Mouse (Mus musculus): Measurements from ENCODE around the gene Bcorl1. TPM values are rescaled to one million over a fixed set of nuclear protein-coding genes. Genes with fewer than 3 reads are reported as not detected.
"Not testable (repeated sequence)": the region's sequence is repeated elsewhere in the genome, so short reads cannot be mapped to it uniquely, and the experiment has no call there.

Bcorl1 gene
- polyA plus RNA-seq, 1 experiment, result 3.7 TPM

DNA sequence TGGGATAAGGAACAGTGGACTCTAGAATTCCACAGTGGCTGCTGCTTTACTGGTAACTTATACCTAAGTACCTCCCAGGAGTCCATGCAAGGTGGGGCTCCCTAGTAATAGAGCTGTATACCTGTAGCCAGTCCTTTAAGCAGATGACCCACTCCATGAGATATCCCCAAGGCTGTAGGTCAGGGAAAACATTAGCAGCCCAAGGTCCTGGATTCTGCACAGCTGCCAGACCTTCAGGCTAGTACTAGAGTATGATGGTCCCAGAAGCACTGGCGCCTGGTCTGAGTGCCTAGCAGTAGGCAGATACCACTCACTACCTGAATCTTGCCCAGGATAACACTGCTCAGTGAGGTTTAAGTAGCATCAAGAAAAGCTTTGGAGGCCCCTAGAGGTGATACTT, 93.1 kb downstream of the Bcorl1 start:
- Histone ChIP-seq H3K36me3 (ENCODE audit: control insufficient read depth, insufficient read depth) (no peaks in the 10 kb centered on the region), H3K4me3 (ENCODE audit: insufficient read depth, poor library complexity, severe bottlenecking) (no peak overlapping the region), H3K79me2 (ENCODE audit: control insufficient read depth, insufficient read depth) (peaks cover 95% of the 10 kb centered on the region), H3ac (ENCODE audit: control insufficient read depth, insufficient read length, low read depth) (no peak overlapping the region), H3K27me3 (ENCODE audit: control insufficient read depth, insufficient read depth, insufficient read length) (no peaks in the 10 kb centered on the region), H3K79me3 (ENCODE audit: low read depth) (peaks cover 43% of the 10 kb centered on the region)
- TF ChIP-seq FOSL1 (IDR thresholded peaks at IDR 0.05; ENCODE audit: insufficient read depth, low read length, poor library complexity, severe bottlenecking) (no peak), MAX (IDR thresholded peaks at IDR 0.05) (no peak), MYOG (IDR thresholded peaks at IDR 0.05; ENCODE audit: control insufficient read depth, extremely low read depth, insufficient read length) (no peak), CTCF (IDR thresholded peaks at IDR 0.05; ENCODE audit: control insufficient read depth, insufficient read depth, insufficient read length) (no peak), USF1 (IDR thresholded peaks at IDR 0.05; ENCODE audit: low read depth) (no peak), MYOD1 (IDR thresholded peaks at IDR 0.05; ENCODE audit: control insufficient read depth, insufficient read length, low read depth) (no peak), CEBPB (IDR thresholded peaks at IDR 0.05; ENCODE audit: low read depth) (no peak)

- Histone ChIP-seq H3ac (ENCODE audit: control insufficient read depth, insufficient read length, low read depth) (no peak overlapping the region), H3K36me3 (ENCODE audit: control insufficient read depth, insufficient read depth) (no peaks in the 10 kb centered on the region), H3K79me2 (ENCODE audit: control insufficient read depth, insufficient read depth) (peaks cover 95% of the 10 kb centered on the region), H3K4me3 (ENCODE audit: insufficient read depth, poor library complexity, severe bottlenecking) (no peak overlapping the region), H3K27me3 (ENCODE audit: control insufficient read depth, insufficient read depth, insufficient read length) (no peaks in the 10 kb centered on the region), H3K79me3 (ENCODE audit: low read depth) (peaks cover 50% of the 10 kb centered on the region)
- TF ChIP-seq MYOG (IDR thresholded peaks at IDR 0.05; ENCODE audit: control insufficient read depth, extremely low read depth, insufficient read length) (no peak), MAX (IDR thresholded peaks at IDR 0.05) (no peak), FOSL1 (IDR thresholded peaks at IDR 0.05; ENCODE audit: insufficient read depth, low read length, poor library complexity, severe bottlenecking) (no peak), USF1 (IDR thresholded peaks at IDR 0.05; ENCODE audit: low read depth) (no peak), CEBPB (IDR thresholded peaks at IDR 0.05; ENCODE audit: low read depth) (no peak), CTCF (IDR thresholded peaks at IDR 0.05; ENCODE audit: control insufficient read depth, insufficient read depth, insufficient read length) (no peak), MYOD1 (IDR thresholded peaks at IDR 0.05; ENCODE audit: control insufficient read depth, insufficient read length, low read depth) (no peak)
These were observed 94.3 kb downstream of the Bcorl1 start for GRCm38 (mm10) chrX:48435477-48435900.

DNA sequence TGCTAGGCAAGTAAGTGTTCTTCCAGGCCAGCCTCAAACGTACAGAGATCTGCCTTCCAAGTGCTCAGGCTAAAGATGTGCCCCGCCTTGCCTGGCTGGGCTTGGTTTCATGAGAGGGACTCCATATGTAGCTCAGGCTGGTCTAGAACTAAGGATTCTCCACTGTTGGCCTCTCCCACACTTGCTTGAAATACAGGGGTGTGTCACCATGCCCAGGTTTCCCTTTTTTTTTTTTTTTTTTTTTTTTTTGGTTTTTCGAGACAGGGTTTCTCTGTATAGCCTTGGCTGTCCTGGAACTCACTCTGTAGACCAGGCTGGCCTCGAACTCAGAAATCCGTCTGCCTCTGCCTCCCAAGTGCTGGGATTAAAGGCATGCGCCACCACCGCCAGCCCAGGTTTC, 94.9 kb downstream of the Bcorl1 start:
- H3K79me3 ChIP-seq (ENCODE audit: low read depth), result peaks cover 51% of the 10 kb centered on the region
- not testable (repeated sequence) for H3K27me3 ChIP-seq (ENCODE audit: control insufficient read depth, insufficient read depth, insufficient read length); H3ac ChIP-seq (ENCODE audit: control insufficient read depth, insufficient read length, low read depth); H3K4me3 ChIP-seq (ENCODE audit: insufficient read depth, poor library complexity, severe bottlenecking); H3K36me3 ChIP-seq (ENCODE audit: control insufficient read depth, insufficient read depth)
- H3K79me2 ChIP-seq (ENCODE audit: control insufficient read depth, insufficient read depth), result peaks cover 98% of the 10 kb centered on the region

DNA sequence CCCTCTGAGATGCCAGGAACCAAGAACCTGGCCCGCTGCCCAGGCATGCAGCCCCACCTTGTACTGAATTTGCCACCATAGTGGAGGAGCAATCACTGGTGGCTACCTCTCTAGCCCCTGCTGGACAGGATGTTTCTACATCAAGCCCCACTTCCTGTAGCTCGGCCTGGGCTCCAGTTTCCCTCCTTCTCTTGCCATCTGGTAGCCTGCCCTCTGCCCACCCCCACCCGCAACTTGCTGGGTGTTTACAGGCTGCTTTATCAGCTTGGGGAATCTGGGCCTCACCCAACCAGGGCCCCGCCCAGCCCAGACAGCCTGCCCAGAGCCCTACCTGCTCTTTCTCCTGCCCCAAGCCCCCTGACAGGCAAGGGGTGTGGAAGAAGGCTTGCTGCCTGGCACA, 97.9 kb downstream of the Bcorl1 start:
- Histone ChIP-seq H3K4me3 (ENCODE audit: insufficient read depth, poor library complexity, severe bottlenecking) (no peak overlapping the region), H3K79me2 (ENCODE audit: control insufficient read depth, insufficient read depth) (peaks cover 99% of the 10 kb centered on the region), H3ac (ENCODE audit: control insufficient read depth, insufficient read length, low read depth) (no peak overlapping the region), H3K27me3 (ENCODE audit: control insufficient read depth, insufficient read depth, insufficient read length) (no peaks in the 10 kb centered on the region), H3K36me3 (ENCODE audit: control insufficient read depth, insufficient read depth) (no peaks in the 10 kb centered on the region), H3K79me3 (ENCODE audit: low read depth) (peaks cover 60% of the 10 kb centered on the region)
- no peak for TF ChIP-seq MAX (IDR thresholded peaks at IDR 0.05)
- TF ChIP-seq CTCF (IDR thresholded peaks at IDR 0.05; ENCODE audit: control insufficient read depth, insufficient read depth, insufficient read length), result no peak
- no peak for TF ChIP-seq USF1 (IDR thresholded peaks at IDR 0.05; ENCODE audit: low read depth)
- TF ChIP-seq MYOG (IDR thresholded peaks at IDR 0.05; ENCODE audit: control insufficient read depth, extremely low read depth, insufficient read length), result no peak
- TF ChIP-seq FOSL1 (IDR thresholded peaks at IDR 0.05; ENCODE audit: insufficient read depth, low read length, poor library complexity, severe bottlenecking), result no peak
- no peak for TF ChIP-seq CEBPB (IDR thresholded peaks at IDR 0.05; ENCODE audit: low read depth)

DNA sequence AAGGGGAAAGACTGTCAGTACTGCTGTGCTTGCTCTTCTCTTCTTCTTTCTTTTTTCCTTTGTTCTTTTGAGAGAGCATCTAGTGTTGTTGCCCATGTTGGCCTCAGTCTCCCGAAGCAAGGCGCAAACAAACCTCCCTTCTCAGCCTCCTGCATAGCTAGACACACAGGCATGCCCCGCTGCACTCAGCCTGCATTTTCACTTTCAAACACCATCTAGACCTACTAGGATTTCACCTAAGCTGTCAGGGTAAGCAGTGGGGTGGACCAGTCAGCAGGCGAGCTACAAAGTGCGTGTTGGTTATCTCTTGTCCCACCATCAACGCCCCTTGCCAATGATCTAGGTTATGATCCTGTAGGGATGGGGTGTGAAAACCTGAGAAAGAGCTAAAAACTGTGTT, 100.4 kb downstream of the Bcorl1 start:
- TF ChIP-seq CTCF (IDR thresholded peaks at IDR 0.05; ENCODE audit: control insufficient read depth, insufficient read depth, insufficient read length) (no peak), MYOG (IDR thresholded peaks at IDR 0.05; ENCODE audit: control insufficient read depth, extremely low read depth, insufficient read length) (no peak), MYOD1 (IDR thresholded peaks at IDR 0.05; ENCODE audit: control insufficient read depth, insufficient read length, low read depth) (no peak), USF1 (IDR thresholded peaks at IDR 0.05; ENCODE audit: low read depth) (no peak), MAX (IDR thresholded peaks at IDR 0.05) (no peak), CEBPB (IDR thresholded peaks at IDR 0.05; ENCODE audit: low read depth) (no peak), FOSL1 (IDR thresholded peaks at IDR 0.05; ENCODE audit: insufficient read depth, low read length, poor library complexity, severe bottlenecking) (no peak)
- Histone ChIP-seq H3K4me3 (ENCODE audit: insufficient read depth, poor library complexity, severe bottlenecking) (no peak overlapping the region), H3K27me3 (ENCODE audit: control insufficient read depth, insufficient read depth, insufficient read length) (no peaks in the 10 kb centered on the region), H3K79me2 (ENCODE audit: control insufficient read depth, insufficient read depth) (peaks cover 99% of the 10 kb centered on the region), H3ac (ENCODE audit: control insufficient read depth, insufficient read length, low read depth) (no peak overlapping the region), H3K36me3 (ENCODE audit: control insufficient read depth, insufficient read depth) (no peaks in the 10 kb centered on the region), H3K79me3 (ENCODE audit: low read depth) (peaks cover 69% of the 10 kb centered on the region)

DNA sequence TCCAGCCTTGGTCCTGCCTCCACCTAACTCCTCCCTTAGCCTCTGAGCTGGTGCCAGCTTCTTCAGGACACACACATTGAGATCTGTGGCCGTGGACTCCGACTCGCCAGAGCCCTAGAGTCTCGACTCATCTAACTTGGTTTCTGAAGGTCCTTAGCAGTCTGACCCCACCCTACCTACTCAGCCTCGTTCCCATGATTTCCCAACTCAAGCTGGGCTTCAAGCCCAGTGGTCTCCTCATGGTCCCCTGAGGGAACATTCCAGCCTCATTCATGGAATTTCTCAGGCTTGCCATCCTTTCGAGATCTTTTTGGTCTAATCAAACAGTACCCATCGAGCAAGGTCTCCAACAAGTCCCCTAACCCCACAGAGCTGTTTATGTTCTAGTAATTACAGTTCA, 100.8 kb downstream of the Bcorl1 start:
- peaks cover 99% of the 10 kb centered on the region for H3K79me2 ChIP-seq (ENCODE audit: control insufficient read depth, insufficient read depth)
- TF ChIP-seq CEBPB (IDR thresholded peaks at IDR 0.05; ENCODE audit: low read depth) (peak; percentile 29), USF1 (IDR thresholded peaks at IDR 0.05; ENCODE audit: low read depth) (no peak)

More for the DNA sequence above, 100.8 kb downstream of the Bcorl1 start:
- H3K27me3 ChIP-seq (ENCODE audit: control insufficient read depth, insufficient read depth, insufficient read length), result no peaks in the 10 kb centered on the region
- H3K4me3 ChIP-seq (ENCODE audit: insufficient read depth, poor library complexity, severe bottlenecking), result no peak overlapping the region
- peaks cover 71% of the 10 kb centered on the region for H3K79me3 ChIP-seq (ENCODE audit: low read depth)
- no peaks in the 10 kb centered on the region for H3K36me3 ChIP-seq (ENCODE audit: control insufficient read depth, insufficient read depth)
- no peak overlapping the region for H3ac ChIP-seq (ENCODE audit: control insufficient read depth, insufficient read length, low read depth)

Measured in C2C12 (cell line).